Mouse (Mus musculus) liver, embryonic 12.5 days (tissue): Measurements from ENCODE around the gene Fbxw8. TPM values are rescaled to one million over a fixed set of nuclear protein-coding genes. Genes with fewer than 3 reads are reported as not detected.

Experiments
- ATAC-seq: fragments of 200-750 bp; cut with Nextera tagmentation; 2 replicates; pipeline ENCODE4 v1.8.0; 2017; ENCODE audit warnings: moderate number of reproducible peaks, mild to moderate bottlenecking, moderate library complexity
- H3K27ac ChIP-seq: fragments of 300-500 bp; sonication (generic); 2 replicates; pipeline ENCODE4 v1.5.1; 2016; ENCODE audit warnings: mild to moderate bottlenecking
- H3K27me3 ChIP-seq: fragments of 300-500 bp; sonication (generic); replicated peaks from 2 replicates; pipeline ENCODE4 v1.6.1; 2016; ENCODE audit warnings: mild to moderate bottlenecking, moderate library complexity
- H3K36me3 ChIP-seq: fragments of 300-500 bp; sonication (generic); 2 replicates; pipeline ENCODE4 v1.6.1; 2016; ENCODE audit warnings: mild to moderate bottlenecking, moderate library complexity
- H3K4me1 ChIP-seq: fragments of 300-500 bp; sonication (generic); 2 replicates; pipeline ENCODE4 v1.6.1; 2016
- H3K4me2 ChIP-seq: fragments of 300-500 bp; sonication (generic); 2 replicates; pipeline ENCODE4 v1.6.1; 2016; ENCODE audit warnings: mild to moderate bottlenecking, moderate library complexity
- H3K4me3 ChIP-seq: fragments of 300-500 bp; sonication (generic); 2 replicates; pipeline ENCODE4 v1.5.1; 2016; ENCODE audit warnings: mild to moderate bottlenecking, moderate library complexity
- H3K9ac ChIP-seq: fragments of 300-500 bp; sonication (generic); 2 replicates; pipeline ENCODE4 v1.6.1; 2016; ENCODE audit warnings: mild to moderate bottlenecking, moderate library complexity
- H3K9me3 ChIP-seq: fragments of 300-500 bp; sonication (generic); replicated peaks from 2 replicates; pipeline ENCODE4 v1.6.1; 2016; ENCODE audit warnings: mild to moderate bottlenecking, moderate library complexity
- WGBS: fragments of 180-500 bp; shearing (Covaris S2); methylation state at CpG from one replicate; pipeline ENCODE4 v1.1.7; 2016; ENCODE audit not compliant: insufficient replicate concordance; 5-methylcytosine and 5-hydroxymethylcytosine counted together
- polyA plus RNA-seq: library from polyadenylated mRNA; unstranded; fragments of >200 nt; fragmentation: Nextera tagmentation; extraction: Ambion mirVana; gene quantifications from 2 replicates; pipeline ENCODE4 v1.2.1, GENCODE M21; 2016

Gene Fbxw8
- polyA plus RNA-seq, 1 experiment from 2014 or later = 23.1 TPM

- H3K9ac ChIP-seq = no peak overlapping the region
- H3K4me3 ChIP-seq = peak overlapping the region; percentile 57
- peaks cover 79% of the 10 kb centered on the region for H3K27me3 ChIP-seq
- peaks cover 34% of the 10 kb centered on the region for H3K4me1 ChIP-seq
- WGBS = 4% methylated on average over 36 of the region's 39 CpGs
- H3K4me2 ChIP-seq = peak overlapping the region; percentile 76
- H3K9me3 ChIP-seq = no peaks in the 10 kb centered on the region
- no peak for ATAC-seq
- no peaks in the 10 kb centered on the region for H3K36me3 ChIP-seq
- H3K27ac ChIP-seq = no peak overlapping the region
These were observed 128.1 kb downstream of the Fbxw8 start for GRCm38 (mm10) chr5:118027101-118027697.

GRCm38 (mm10) chr5:118026343-118026742, 128.9 kb downstream of the Fbxw8 start:
- no peaks in the 10 kb centered on the region for H3K36me3 ChIP-seq
- no peaks in the 10 kb centered on the region for H3K9me3 ChIP-seq
- H3K4me2 ChIP-seq = no peak overlapping the region
- H3K4me1 ChIP-seq = peaks cover 34% of the 10 kb centered on the region
- no peak overlapping the region for H3K4me3 ChIP-seq
- H3K27ac ChIP-seq = no peak overlapping the region
- 4% methylated on average over 13 of the region's 13 CpGs for WGBS
- ATAC-seq = no peak
- H3K9ac ChIP-seq = no peak overlapping the region
- H3K27me3 ChIP-seq = peaks cover 73% of the 10 kb centered on the region

- Histone ChIP-seq H3K9me3 (no peaks in the 10 kb centered on the region), H3K27ac (no peak overlapping the region), H3K9ac (no peak overlapping the region), H3K36me3 (no peaks in the 10 kb centered on the region), H3K4me3 (no peak overlapping the region), H3K4me1 (peaks cover 34% of the 10 kb centered on the region), H3K4me2 (no peak overlapping the region), H3K27me3 (peaks cover 71% of the 10 kb centered on the region)
- no peak for ATAC-seq
- WGBS = 5% methylated on average over 12 of the region's 12 CpGs
These were observed 129.4 kb downstream of the Fbxw8 start for GRCm38 (mm10) chr5:118025880-118026279.

- ATAC-seq = no peak
- H3K4me2 ChIP-seq = no peak overlapping the region
- peaks cover 56% of the 10 kb centered on the region for H3K27me3 ChIP-seq
- no peak overlapping the region for H3K4me3 ChIP-seq
- H3K9me3 ChIP-seq = no peaks in the 10 kb centered on the region
- H3K27ac ChIP-seq = no peak overlapping the region
- no peak overlapping the region for H3K9ac ChIP-seq
- H3K4me1 ChIP-seq = peaks cover 17% of the 10 kb centered on the region
- 57% methylated on average over 3 of the region's 3 CpGs for WGBS
- H3K36me3 ChIP-seq = no peaks in the 10 kb centered on the region
These were observed 132.2 kb downstream of the Fbxw8 start for GRCm38 (mm10) chr5:118023053-118023452.

- H3K9me3 ChIP-seq = no peaks in the 10 kb centered on the region
- no peak overlapping the region for H3K4me3 ChIP-seq
- ATAC-seq = no peak
- H3K27me3 ChIP-seq = peaks cover 47% of the 10 kb centered on the region
- 51% methylated on average over 11 of the region's 11 CpGs for WGBS
- H3K4me2 ChIP-seq = no peak overlapping the region
- no peaks in the 10 kb centered on the region for H3K36me3 ChIP-seq
- no peak overlapping the region for H3K27ac ChIP-seq
- no peaks in the 10 kb centered on the region for H3K4me1 ChIP-seq
- H3K9ac ChIP-seq = no peak overlapping the region
These were observed 135.4 kb downstream of the Fbxw8 start for GRCm38 (mm10) chr5:118019905-118020304.

- no peak overlapping the region for H3K4me2 ChIP-seq
- no peak overlapping the region for H3K9ac ChIP-seq
- no peak overlapping the region for H3K27ac ChIP-seq
- H3K4me3 ChIP-seq = no peak overlapping the region
- no peak for ATAC-seq
- H3K4me1 ChIP-seq = no peaks in the 10 kb centered on the region
- peaks cover 48% of the 10 kb centered on the region for H3K27me3 ChIP-seq
- H3K9me3 ChIP-seq = no peaks in the 10 kb centered on the region
- WGBS = 57% methylated on average over 5 of the region's 5 CpGs
- no peaks in the 10 kb centered on the region for H3K36me3 ChIP-seq
These were observed 137.7 kb downstream of the Fbxw8 start for GRCm38 (mm10) chr5:118017527-118017926.

DNA sequence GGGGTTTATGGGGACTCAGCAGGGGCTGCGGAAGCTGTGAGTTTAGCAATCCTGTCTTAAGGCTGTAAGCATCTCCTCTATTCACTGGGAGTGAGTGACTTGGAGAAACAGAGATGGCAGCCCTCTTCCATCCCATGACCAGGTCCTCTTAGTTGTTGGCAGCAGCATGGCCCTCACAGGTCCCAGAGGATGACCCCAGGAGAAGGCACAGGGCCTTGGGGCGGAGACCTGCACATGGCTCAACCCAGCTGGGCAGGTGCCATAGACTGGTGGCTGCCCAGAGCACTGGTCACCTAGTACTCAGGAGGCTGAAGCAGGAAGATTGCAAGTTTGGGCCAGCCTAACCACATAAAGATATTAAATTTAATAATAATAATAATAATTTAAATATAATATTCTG, 139.6 kb downstream of the Fbxw8 start:
- Histone ChIP-seq H3K4me2 (no peak overlapping the region), H3K27ac (no peak overlapping the region), H3K36me3 (no peaks in the 10 kb centered on the region), H3K9me3 (no peaks in the 10 kb centered on the region), H3K9ac (no peak overlapping the region), H3K4me3 (no peak overlapping the region), H3K27me3 (peaks cover 44% of the 10 kb centered on the region), H3K4me1 (no peaks in the 10 kb centered on the region)
- no peak for ATAC-seq
- 87% methylated on average over 2 of the region's 2 CpGs for WGBS

DNA sequence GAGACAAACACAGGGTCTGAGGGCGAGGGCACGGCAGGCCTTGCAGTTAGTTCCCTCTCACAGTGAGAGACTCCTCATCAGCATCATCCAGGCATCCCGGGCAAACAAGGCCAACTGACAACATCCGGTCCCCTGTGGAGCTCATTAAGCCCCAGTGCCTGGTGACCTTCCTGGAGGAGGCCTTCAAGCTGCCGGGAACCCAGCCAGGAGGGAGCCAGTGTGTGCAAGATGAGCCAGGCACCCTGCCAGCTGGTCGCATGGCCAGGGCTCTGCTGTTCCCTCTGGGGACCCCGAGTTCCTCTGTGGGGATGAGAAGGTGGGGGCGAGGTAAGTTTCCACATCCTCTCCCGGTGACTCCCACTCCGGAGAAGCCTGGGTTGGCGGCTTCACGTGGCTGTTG, 140.2 kb downstream of the Fbxw8 start:
- Histone ChIP-seq H3K27me3 (peaks cover 39% of the 10 kb centered on the region), H3K4me1 (no peaks in the 10 kb centered on the region), H3K9me3 (no peaks in the 10 kb centered on the region), H3K9ac (no peak overlapping the region), H3K27ac (no peak overlapping the region), H3K36me3 (0 out of 2 replicates have a peak, but pooled peaks cover 4% of the 10 kb centered on the region), H3K4me3 (no peak overlapping the region), H3K4me2 (no peak overlapping the region)
- ATAC-seq = no peak
- WGBS = 27% methylated on average over 12 of the region's 12 CpGs

Other genes starting within 250 kb of the Fbxw8 start
- 28.1 and 28.3 TPM in 2 replicates for gene Fbxo21, start 178.7 kb downstream of the Fbxw8 start, polyA plus RNA-seq
- gene Tesc, start 127.7 kb downstream of the Fbxw8 start, polyA plus RNA-seq = 1.5 and 2.0 TPM in 2 replicates
- 0.04 TPM in 1 of 2 replicates, not detected in the other for gene Hrk, start 9.2 kb upstream of the Fbxw8 start, polyA plus RNA-seq
- gene Rnft2, start 89.7 kb upstream of the Fbxw8 start, polyA plus RNA-seq = 0.52 and 0.54 TPM in 2 replicates
- gene 2410131K14Rik, start 89.8 kb upstream of the Fbxw8 start, polyA plus RNA-seq = 2.3 and 2.6 TPM in 2 replicates